Mouse (Mus musculus) neutrophil, adult 5-6 weeks (primary cell): ENCODE data around the gene Pin4. TPM values are rescaled to one million over a fixed set of nuclear protein-coding genes. Genes with fewer than 3 reads are reported as not detected.

Source experiments
- ATAC-seq: fragments of 151-379, 151-347 bp; 2 replicates; pipeline ENCODE4 v1.8.0; 2017; ENCODE audit warnings: mild to moderate bottlenecking, moderate TSS enrichment; ENCODE audit not compliant: insufficient number of reproducible peaks, poor library complexity, low FRiP score, severe bottlenecking; ENCODE audit errors: extremely low read depth
- total RNA-seq: library from RNA; stranded (forward); fragments of 200-1000 nt; gene quantifications from 2 replicates; pipeline ENCODE4 v1.2.3, GENCODE M21; 2017

The Pin4 gene
- total RNA-seq, 1 experiment from 2014 or later = 73.6 TPM

GRCm38 (mm10) chrX:102121321-102121720 is 2.1 kb downstream of the Pin4 start:
- no peak for ATAC-seq

- ATAC-seq = no peak
These were observed 21.9 kb downstream of the Pin4 start for GRCm38 (mm10) chrX:102141157-102141556.

GRCm38 (mm10) chrX:102156618-102157422 is 37.6 kb downstream of the Pin4 start, which contains the start of gene Ercc6l:
Ercc6l (minus strand) TSS chrX:102157091.
- ATAC-seq = peak; percentile 95

GRCm38 (mm10) chrX:102157423-102157791 is 38.2 kb downstream of the Pin4 start:
- ATAC-seq = no peak

- no peak for ATAC-seq
These were observed 40.5 kb downstream of the Pin4 start for GRCm38 (mm10) chrX:102159778-102160177.

GRCm38 (mm10) chrX:102160528-102160927 is 41.3 kb downstream of the Pin4 start:
- ATAC-seq = no peak

GRCm38 (mm10) chrX:102163096-102163495 is 43.8 kb downstream of the Pin4 start:
- ATAC-seq = no peak

- ATAC-seq = no peak
These were observed 44.3 kb downstream of the Pin4 start for GRCm38 (mm10) chrX:102163529-102163928.

- no peak for ATAC-seq
These were observed 47.3 kb downstream of the Pin4 start for GRCm38 (mm10) chrX:102166521-102166920.

GRCm38 (mm10) chrX:102166986-102167385 is 47.7 kb downstream of the Pin4 start:
- ATAC-seq = no peak

- ATAC-seq = no peak
These were observed 50.5 kb downstream of the Pin4 start for GRCm38 (mm10) chrX:102169724-102170123.

GRCm38 (mm10) chrX:102170135-102170534 is 50.9 kb downstream of the Pin4 start:
- ATAC-seq = no peak

- ATAC-seq = no peak
These were observed 51.7 kb downstream of the Pin4 start for GRCm38 (mm10) chrX:102170900-102171299.

GRCm38 (mm10) chrX:102175538-102176287 is 56.5 kb downstream of the Pin4 start:
- ATAC-seq = no peak

Other genes starting within 250 kb of the Pin4 start
- gene Rtl5, start 48.1 kb upstream of the Pin4 start, total RNA-seq = 2.3 and 3.0 TPM in 2 replicates
- 2.1 and 3.7 TPM in 2 replicates for gene Ercc6l, start 37.6 kb downstream of the Pin4 start, total RNA-seq
- 1,342 and 1,434 TPM in 2 replicates for gene Rps4x, start 69.9 kb downstream of the Pin4 start, total RNA-seq
- not detected in 2 replicates for gene Cited1, start 132.7 kb downstream of the Pin4 start, total RNA-seq